Mouse (Mus musculus): ENCODE measurements at regions not wholly inside any gene's neighbourhood (a gene's known extent, or its start where the extent isn't known, plus 50 kb on each side); places are given as distances from the start of the nearest gene placed in this dataset.

DNA sequence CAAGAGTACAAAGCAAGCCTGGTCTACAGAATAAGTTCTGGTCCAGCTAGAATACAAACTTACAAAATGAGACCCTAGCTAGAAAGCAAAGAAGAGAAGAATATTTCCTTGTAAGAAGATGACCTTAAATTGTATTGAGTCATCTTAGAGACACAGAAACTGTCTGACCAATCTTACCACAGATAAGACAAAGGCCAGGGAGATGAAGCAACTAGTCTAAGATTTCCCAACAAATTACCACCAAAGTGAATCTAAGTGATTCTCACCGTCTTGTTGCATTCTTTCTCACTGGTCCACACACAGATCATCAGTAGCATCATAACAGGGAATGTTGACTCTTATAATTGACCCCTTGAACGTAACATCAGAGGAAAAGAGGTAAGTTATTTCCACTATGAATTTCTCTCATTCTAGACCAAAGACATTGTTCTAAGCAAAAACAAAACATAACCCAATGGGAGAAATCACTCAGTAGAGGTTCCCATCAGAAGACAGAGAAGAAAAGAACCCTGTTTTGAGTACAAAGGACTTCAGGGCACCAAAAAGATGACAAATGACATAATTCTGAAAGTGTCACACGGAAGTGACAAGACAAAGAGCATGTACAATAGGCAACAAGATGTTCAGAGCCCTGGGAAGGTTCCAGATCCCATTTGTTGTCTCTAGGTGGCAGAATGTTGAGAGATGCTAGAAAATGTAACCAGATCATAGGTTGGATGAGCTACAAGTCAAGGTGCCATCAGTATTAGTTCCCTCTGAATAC lies 107.0 kb upstream of the Cpeb2 start:
- no peak for ATAC-seq (ENCODE audit: low FRiP score, low TSS enrichment)
- H3K36me3 ChIP-seq (ENCODE audit: insufficient read depth, low read length), result no peaks in the 10 kb centered on the region
- no peak overlapping the region for H3K27ac ChIP-seq (ENCODE audit: low read length)
- H3K27me3 ChIP-seq (ENCODE audit: insufficient read depth, low read length), result no peaks in the 10 kb centered on the region
- no peak overlapping the region for H3K4me2 ChIP-seq (replicated peaks; ENCODE audit: low read depth, low read length)
- H3K9me3 ChIP-seq (ENCODE audit: low read length), result no peaks in the 10 kb centered on the region
- WGBS, result 72% methylated on average over 3 of the region's 3 CpGs
- no peaks in the 10 kb centered on the region for H3K4me1 ChIP-seq (ENCODE audit: insufficient read depth, low read length)
- no peak overlapping the region for H3K9ac ChIP-seq (replicated peaks; ENCODE audit: low read length)
- no peak overlapping the region for H3K4me3 ChIP-seq (ENCODE audit: low read length)

GRCm38 (mm10) chr5:43130377-43130776 lies 102.6 kb upstream of the Cpeb2 start:
- Histone ChIP-seq H3K4me1 (ENCODE audit: insufficient read depth, low read length) (no peaks in the 10 kb centered on the region), H3K4me3 (ENCODE audit: low read length) (no peak overlapping the region), H3K9ac (replicated peaks; ENCODE audit: low read length) (no peak overlapping the region), H3K36me3 (ENCODE audit: insufficient read depth, low read length) (no peaks in the 10 kb centered on the region), H3K9me3 (ENCODE audit: low read length) (no peaks in the 10 kb centered on the region), H3K27ac (ENCODE audit: low read length) (no peak overlapping the region), H3K4me2 (replicated peaks; ENCODE audit: low read depth, low read length) (no peak overlapping the region), H3K27me3 (ENCODE audit: insufficient read depth, low read length) (no peaks in the 10 kb centered on the region)
- 71% methylated on average over 4 of the region's 4 CpGs for WGBS
- no peak for ATAC-seq (ENCODE audit: low FRiP score, low TSS enrichment)

- ATAC-seq (ENCODE audit: low FRiP score, low TSS enrichment), result no peak
- Histone ChIP-seq H3K4me2 (replicated peaks; ENCODE audit: low read depth, low read length) (no peak overlapping the region), H3K9ac (replicated peaks; ENCODE audit: low read length) (no peak overlapping the region), H3K4me3 (ENCODE audit: low read length) (no peak overlapping the region), H3K27ac (ENCODE audit: low read length) (no peak overlapping the region), H3K9me3 (ENCODE audit: low read length) (no peaks in the 10 kb centered on the region), H3K27me3 (ENCODE audit: insufficient read depth, low read length) (no peaks in the 10 kb centered on the region), H3K4me1 (ENCODE audit: insufficient read depth, low read length) (no peaks in the 10 kb centered on the region), H3K36me3 (ENCODE audit: insufficient read depth, low read length) (no peaks in the 10 kb centered on the region)
- WGBS, result 88% methylated on average over 5 of the region's 5 CpGs
Observed at GRCm38 (mm10) chr5:43130901-43131557, 101.9 kb upstream of the Cpeb2 start.

DNA sequence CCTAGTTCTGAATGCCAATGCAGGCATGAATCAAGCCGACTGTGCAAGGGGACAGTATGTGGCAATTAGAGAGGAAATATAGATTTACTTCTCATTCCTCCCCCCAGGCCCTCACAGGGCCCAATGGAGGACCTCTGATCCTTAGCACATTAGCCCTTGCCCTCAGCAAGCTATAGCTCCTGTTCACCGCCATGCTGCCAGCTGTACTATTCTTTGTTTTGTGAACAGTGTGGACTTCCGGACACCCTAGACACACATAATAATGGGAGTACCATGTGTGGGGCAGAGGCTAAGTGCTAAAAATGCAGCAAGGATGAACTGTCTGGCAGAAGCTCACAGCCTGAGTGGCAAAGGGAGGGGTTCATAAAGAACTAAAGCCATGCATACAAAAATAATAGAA lies 99.3 kb upstream of the Cpeb2 start:
- Histone ChIP-seq H3K27me3 (ENCODE audit: insufficient read depth, low read length) (no peaks in the 10 kb centered on the region), H3K4me3 (ENCODE audit: low read length) (no peak overlapping the region), H3K36me3 (ENCODE audit: insufficient read depth, low read length) (no peaks in the 10 kb centered on the region), H3K9me3 (ENCODE audit: low read length) (no peaks in the 10 kb centered on the region), H3K27ac (ENCODE audit: low read length) (no peak overlapping the region), H3K4me1 (ENCODE audit: insufficient read depth, low read length) (no peaks in the 10 kb centered on the region), H3K9ac (replicated peaks; ENCODE audit: low read length) (no peak overlapping the region), H3K4me2 (replicated peaks; ENCODE audit: low read depth, low read length) (no peak overlapping the region)
- peak; percentile 65; the same call in 1 of the 2 replicates for ATAC-seq (ENCODE audit: low FRiP score, low TSS enrichment)
- WGBS, result 40% methylated on average over 3 of the region's 3 CpGs

GRCm38 (mm10) chr5:43136142-43136541 lies 96.8 kb upstream of the Cpeb2 start:
- Histone ChIP-seq H3K4me2 (replicated peaks; ENCODE audit: low read depth, low read length) (no peak overlapping the region), H3K4me1 (ENCODE audit: insufficient read depth, low read length) (no peaks in the 10 kb centered on the region), H3K9ac (replicated peaks; ENCODE audit: low read length) (no peak overlapping the region), H3K4me3 (ENCODE audit: low read length) (no peak overlapping the region), H3K36me3 (ENCODE audit: insufficient read depth, low read length) (no peaks in the 10 kb centered on the region), H3K9me3 (ENCODE audit: low read length) (no peaks in the 10 kb centered on the region), H3K27me3 (ENCODE audit: insufficient read depth, low read length) (no peaks in the 10 kb centered on the region), H3K27ac (ENCODE audit: low read length) (no peak overlapping the region)
- ATAC-seq (ENCODE audit: low FRiP score, low TSS enrichment), result no peak
- 92% methylated on average over 4 of the region's 4 CpGs for WGBS

GRCm38 (mm10) chr5:43137777-43138176 lies 95.2 kb upstream of the Cpeb2 start:
- H3K27me3 ChIP-seq (ENCODE audit: insufficient read depth, low read length), result no peaks in the 10 kb centered on the region
- H3K27ac ChIP-seq (ENCODE audit: low read length), result no peak overlapping the region
- no peak overlapping the region for H3K4me2 ChIP-seq (replicated peaks; ENCODE audit: low read depth, low read length)
- H3K36me3 ChIP-seq (ENCODE audit: insufficient read depth, low read length), result no peaks in the 10 kb centered on the region
- H3K4me3 ChIP-seq (ENCODE audit: low read length), result no peak overlapping the region
- no peaks in the 10 kb centered on the region for H3K9me3 ChIP-seq (ENCODE audit: low read length)
- WGBS, result 84% methylated on average over 5 of the region's 5 CpGs
- no peak overlapping the region for H3K9ac ChIP-seq (replicated peaks; ENCODE audit: low read length)
- no peak for ATAC-seq (ENCODE audit: low FRiP score, low TSS enrichment)
- no peaks in the 10 kb centered on the region for H3K4me1 ChIP-seq (ENCODE audit: insufficient read depth, low read length)

- Histone ChIP-seq H3K27ac (ENCODE audit: low read length) (no peak overlapping the region), H3K9ac (replicated peaks; ENCODE audit: low read length) (no peak overlapping the region), H3K36me3 (ENCODE audit: insufficient read depth, low read length) (no peaks in the 10 kb centered on the region), H3K4me1 (ENCODE audit: insufficient read depth, low read length) (no peaks in the 10 kb centered on the region), H3K4me2 (replicated peaks; ENCODE audit: low read depth, low read length) (no peak overlapping the region), H3K27me3 (ENCODE audit: insufficient read depth, low read length) (no peaks in the 10 kb centered on the region), H3K4me3 (ENCODE audit: low read length) (no peak overlapping the region), H3K9me3 (ENCODE audit: low read length) (no peaks in the 10 kb centered on the region)
- ATAC-seq (ENCODE audit: low FRiP score, low TSS enrichment), result no peak
- WGBS, result 89% methylated on average over 4 of the region's 4 CpGs
Observed at GRCm38 (mm10) chr5:43138931-43139486, 94.0 kb upstream of the Cpeb2 start.

DNA sequence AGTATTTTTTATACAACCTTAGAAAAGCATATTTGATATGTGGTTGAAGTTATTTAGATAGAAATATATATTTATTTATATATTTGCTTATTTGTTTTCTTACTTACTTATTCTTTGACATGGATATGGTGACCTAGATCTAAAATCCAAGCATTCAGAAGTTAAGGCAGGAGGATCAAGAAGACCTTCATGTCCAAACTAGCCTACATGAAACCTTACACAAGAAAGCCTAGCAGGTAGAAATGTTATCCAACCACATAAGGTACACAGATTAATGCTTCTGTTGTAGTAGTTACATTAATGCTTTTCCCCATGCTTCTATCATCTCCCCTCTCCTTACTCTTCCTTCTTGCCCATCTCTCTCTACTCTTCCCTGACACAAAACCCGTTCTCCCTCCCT lies 93.2 kb upstream of the Cpeb2 start:
- no peaks in the 10 kb centered on the region for H3K9me3 ChIP-seq (ENCODE audit: low read length)
- no peaks in the 10 kb centered on the region for H3K36me3 ChIP-seq (ENCODE audit: insufficient read depth, low read length)
- H3K9ac ChIP-seq (replicated peaks; ENCODE audit: low read length), result no peak overlapping the region
- no peaks in the 10 kb centered on the region for H3K27me3 ChIP-seq (ENCODE audit: insufficient read depth, low read length)
- no peak overlapping the region for H3K4me2 ChIP-seq (replicated peaks; ENCODE audit: low read depth, low read length)
- no peak overlapping the region for H3K27ac ChIP-seq (ENCODE audit: low read length)
- H3K4me1 ChIP-seq (ENCODE audit: insufficient read depth, low read length), result no peaks in the 10 kb centered on the region
- no peak for ATAC-seq (ENCODE audit: low FRiP score, low TSS enrichment)
- H3K4me3 ChIP-seq (ENCODE audit: low read length), result no peak overlapping the region
- WGBS, result 82% methylated on average over 1 of the region's 1 CpGs

GRCm38 (mm10) chr5:43145939-43146338 lies 87.0 kb upstream of the Cpeb2 start:
- no peak for ATAC-seq (ENCODE audit: low FRiP score, low TSS enrichment)

GRCm38 (mm10) chr5:43146928-43147327 lies 86.0 kb upstream of the Cpeb2 start:
- 86% methylated on average over 2 of the region's 2 CpGs for WGBS
- no peak overlapping the region for H3K4me3 ChIP-seq (ENCODE audit: low read length)
- H3K9ac ChIP-seq (replicated peaks; ENCODE audit: low read length), result no peak overlapping the region
- H3K27me3 ChIP-seq (ENCODE audit: insufficient read depth, low read length), result no peaks in the 10 kb centered on the region
- ATAC-seq (ENCODE audit: low FRiP score, low TSS enrichment), result no peak
- H3K27ac ChIP-seq (ENCODE audit: low read length), result no peak overlapping the region
- no peaks in the 10 kb centered on the region for H3K36me3 ChIP-seq (ENCODE audit: insufficient read depth, low read length)
- H3K4me1 ChIP-seq (ENCODE audit: insufficient read depth, low read length), result no peaks in the 10 kb centered on the region
- H3K9me3 ChIP-seq (ENCODE audit: low read length), result no peaks in the 10 kb centered on the region
- H3K4me2 ChIP-seq (replicated peaks; ENCODE audit: low read depth, low read length), result no peak overlapping the region

More at GRCm38 (mm10) chr5:43145939-43146338, 87.0 kb upstream of the Cpeb2 start:
- H3K27me3 ChIP-seq (ENCODE audit: insufficient read depth, low read length), result no peaks in the 10 kb centered on the region
- H3K9me3 ChIP-seq (ENCODE audit: low read length), result no peaks in the 10 kb centered on the region
- 83% methylated on average over 6 of the region's 6 CpGs for WGBS
- no peak overlapping the region for H3K4me3 ChIP-seq (ENCODE audit: low read length)
- no peaks in the 10 kb centered on the region for H3K36me3 ChIP-seq (ENCODE audit: insufficient read depth, low read length)
- no peaks in the 10 kb centered on the region for H3K4me1 ChIP-seq (ENCODE audit: insufficient read depth, low read length)
- no peak overlapping the region for H3K9ac ChIP-seq (replicated peaks; ENCODE audit: low read length)
- H3K4me2 ChIP-seq (replicated peaks; ENCODE audit: low read depth, low read length), result no peak overlapping the region
- H3K27ac ChIP-seq (ENCODE audit: low read length), result no peak overlapping the region
